Mouse (Mus musculus) MEL (cell line): ENCODE measurements at regions not wholly inside any gene's neighbourhood (a gene's known extent, or its start where the extent isn't known, plus 50 kb on each side); places are given as distances from the start of the nearest gene placed in this dataset.

ENCODE experiments used
- DNase-seq: peaks from one replicate; pipeline ENCODE4 v3.0.0; 2011; ENCODE audit warnings: low read depth, low spot score
- H3K27ac ChIP-seq: 2 replicates; pipeline ENCODE4 v1.5.1; 2012; ENCODE audit warnings: low read depth, mild to moderate bottlenecking, control low read depth, low read length, moderate library complexity; ENCODE audit not compliant: control insufficient read depth
- H3K27me3 ChIP-seq, 2 experiments: fragments of 150-350 bp in 1 of 2; sonication (generic) in 1 of 2; 2 replicates each; pipeline ENCODE4 v1.6.1; 2012; ENCODE audit warnings: low read length in 2 of 2, mild to moderate bottlenecking in 2 of 2, improper control_type of control experiment in 1 of 2, moderate library complexity in 1 of 2; ENCODE audit not compliant: insufficient read depth in 2 of 2, control insufficient read depth in 1 of 2
- H3K36me3 ChIP-seq, 2 experiments: 2 replicates each; pipeline ENCODE4 v1.6.1; 2012 to 2014; ENCODE audit warnings: low read length in 2 of 2, improper control_type of control experiment in 1 of 2, inconsistent platforms in 1 of 2, mild to moderate bottlenecking in 1 of 2; ENCODE audit not compliant: insufficient read depth in 2 of 2, control insufficient read depth in 1 of 2
- H3K4me1 ChIP-seq, 2 experiments: fragments of 150-350 bp in 1 of 2; sonication (generic) in 1 of 2; 2 replicates each; pipeline ENCODE4 v1.6.1; 2012; ENCODE audit warnings: low read length in 2 of 2, improper control_type of control experiment in 1 of 2, mild to moderate bottlenecking in 1 of 2; ENCODE audit not compliant: insufficient read depth in 2 of 2, control insufficient read depth in 1 of 2
- H3K4me3 ChIP-seq, 2 experiments: fragments of 150-350 bp in 1 of 2; sonication (generic) in 1 of 2; 2 replicates each; pipeline ENCODE4 v1.5.1; 2012; ENCODE audit warnings: low read depth in 2 of 2, low read length in 2 of 2, mild to moderate bottlenecking in 2 of 2, moderate library complexity in 2 of 2, control low read depth in 1 of 2, improper control_type of control experiment in 1 of 2; ENCODE audit not compliant: control insufficient read depth in 1 of 2, insufficient read depth in 1 of 2
- H3K79me2 ChIP-seq: 2 replicates; pipeline ENCODE4 v1.6.1; 2012; ENCODE audit warnings: mild to moderate bottlenecking, low read length, moderate library complexity; ENCODE audit not compliant: control insufficient read depth, poor library complexity, insufficient read depth
- H3K9ac ChIP-seq: 2 replicates; pipeline ENCODE4 v1.6.1; 2012; ENCODE audit warnings: low read depth, mild to moderate bottlenecking, control low read depth, low read length, moderate library complexity; ENCODE audit not compliant: control insufficient read depth, poor library complexity, severe bottlenecking
- H3K9me3 ChIP-seq: fragments of 150-350 bp; sonication (generic); replicated peaks from 2 replicates; pipeline ENCODE4 v1.6.1; 2012; ENCODE audit warnings: mild to moderate bottlenecking, low read length, improper control_type of control experiment, moderate library complexity; ENCODE audit not compliant: insufficient read depth
- CHD1 ChIP-seq: IDR thresholded peaks from 2 replicates; pipeline ENCODE4 v1.6.1; 2012; ENCODE audit warnings: low read depth, mild to moderate bottlenecking, inconsistent platforms, low read length, improper control_type of control experiment
- CHD2 ChIP-seq: IDR thresholded peaks from 2 replicates; pipeline ENCODE4 v1.6.1; 2011; ENCODE audit warnings: low read length, improper control_type of control experiment
- EP300 ChIP-seq, 2 experiments: IDR thresholded peaks; 2 replicates each; pipeline ENCODE4 v1.6.1; 2011; ENCODE audit warnings: improper control_type of control experiment in 2 of 2, low read length in 2 of 2, low read depth in 1 of 2, mild to moderate bottlenecking in 1 of 2
- ETS1 ChIP-seq: IDR thresholded peaks from 2 replicates; pipeline ENCODE4 v1.6.1; 2012; ENCODE audit warnings: low read depth, mild to moderate bottlenecking, inconsistent platforms, low read length, improper control_type of control experiment, moderate library complexity
- GABPA ChIP-seq: IDR thresholded peaks from 2 replicates; pipeline ENCODE4 v1.6.1; 2012; ENCODE audit warnings: low read depth, mild to moderate bottlenecking, inconsistent platforms, low read length, improper control_type of control experiment, moderate library complexity
- KAT2A ChIP-seq: conservative IDR thresholded peaks from 2 replicates; pipeline ENCODE4 v1.6.1; 2012; ENCODE audit warnings: low read depth, low read length, improper control_type of control experiment, inconsistent platforms
- MAX ChIP-seq: IDR thresholded peaks from 2 replicates; pipeline ENCODE4 v1.6.1; 2011; ENCODE audit warnings: low read length, improper control_type of control experiment
- MAZ ChIP-seq: IDR thresholded peaks from 2 replicates; pipeline ENCODE4 v1.6.1; 2012; ENCODE audit warnings: low read depth, mild to moderate bottlenecking, inconsistent platforms, low read length, improper control_type of control experiment
- MEF2A ChIP-seq: IDR thresholded peaks from 2 replicates; pipeline ENCODE4 v1.6.1; 2014; ENCODE audit warnings: low read depth, mild to moderate bottlenecking, inconsistent platforms, low read length, improper control_type of control experiment; ENCODE audit not compliant: poor library complexity, insufficient replicate concordance, severe bottlenecking; ENCODE audit errors: extremely low read depth
- NRF1 ChIP-seq: IDR thresholded peaks from 2 replicates; pipeline ENCODE4 v1.6.1; 2014; ENCODE audit warnings: low read depth, mild to moderate bottlenecking, inconsistent platforms, low read length, improper control_type of control experiment, moderate library complexity; ENCODE audit not compliant: poor library complexity, insufficient read depth, severe bottlenecking
- POLR2A ChIP-seq, 2 experiments: IDR thresholded peaks; 2 replicates each; pipeline ENCODE4 v1.6.1; 2011 to 2012; ENCODE audit warnings: low read length in 2 of 2, mild to moderate bottlenecking in 2 of 2, control low read depth in 1 of 2, improper control_type of control experiment in 1 of 2, low read depth in 1 of 2, moderate library complexity in 1 of 2; ENCODE audit not compliant: control insufficient read depth in 1 of 2, insufficient read depth in 1 of 2, poor library complexity in 1 of 2
- POLR2AphosphoS2 ChIP-seq: IDR thresholded peaks from 2 replicates; pipeline ENCODE4 v1.6.1; 2011; ENCODE audit warnings: low read length, improper control_type of control experiment
- POLR2AphosphoS5 ChIP-seq: IDR thresholded peaks from 2 replicates; pipeline ENCODE4 v1.6.1; 2012; ENCODE audit warnings: low read depth, borderline replicate concordance, mild to moderate bottlenecking, inconsistent platforms, low read length, moderate library complexity, mixed read lengths
- SMC3 ChIP-seq: IDR thresholded peaks from 2 replicates; pipeline ENCODE4 v1.6.1; 2011; ENCODE audit warnings: low read depth, low read length, improper control_type of control experiment
- TAL1 ChIP-seq: IDR thresholded peaks from 2 replicates; pipeline ENCODE4 v1.6.1; 2012; ENCODE audit warnings: mild to moderate bottlenecking, inconsistent platforms, low read length, moderate library complexity, mixed read lengths
- ZMIZ1 ChIP-seq: IDR thresholded peaks from 2 replicates; pipeline ENCODE4 v1.6.1; 2012; ENCODE audit warnings: low read depth, mild to moderate bottlenecking, inconsistent platforms, low read length, improper control_type of control experiment, moderate library complexity

DNA sequence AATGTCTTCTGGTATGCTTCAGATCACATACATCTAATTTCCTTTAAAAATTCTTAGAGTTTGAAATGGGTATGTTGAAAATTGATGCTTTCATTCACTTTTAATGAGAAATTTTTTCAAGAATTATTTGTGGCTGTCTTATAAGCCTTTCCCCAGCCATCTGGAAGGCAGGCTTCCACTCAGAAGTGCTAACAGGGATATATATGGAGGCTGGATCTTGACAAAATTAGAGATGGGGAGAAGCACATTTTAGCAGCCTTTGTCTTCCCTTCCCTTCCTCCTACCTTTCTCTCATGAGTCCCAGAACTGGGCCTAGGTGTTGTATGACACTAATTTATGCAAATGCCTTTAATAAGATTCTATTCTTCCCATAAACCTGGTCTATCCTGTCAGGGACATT, 1387.8 kb upstream of the Lrrc6 start:
- H3K4me3 ChIP-seq, result no peak overlapping the region
- H3K9ac ChIP-seq, result no peak overlapping the region
- no peaks in the 10 kb centered on the region for H3K9me3 ChIP-seq
- no peaks in the 10 kb centered on the region for H3K27me3 ChIP-seq
- H3K27ac ChIP-seq, result no peak overlapping the region
- TF ChIP-seq CHD1 (no peak), MAX (no peak), POLR2A (IDR thresholded peaks at IDR 0.05; ENCODE audit: control insufficient read depth in 1 of 2, insufficient read depth in 1 of 2, low read depth in 1 of 2, low read length in 2 of 2, poor library complexity in 1 of 2) (no peak), POLR2AphosphoS2 (no peak), KAT2A (no peak), SMC3 (no peak), MAZ (no peak), GABPA (no peak), POLR2AphosphoS5 (no peak), TAL1 (no peak), NRF1 (no peak), ETS1 (no peak), ZMIZ1 (no peak), EP300 (IDR thresholded peaks at IDR 0.05; ENCODE audit: low read depth in 1 of 2, low read length in 2 of 2) (no peak)
- DNase-seq, result no peak
- no peaks in the 10 kb centered on the region for H3K79me2 ChIP-seq
- no peaks in the 10 kb centered on the region for H3K4me1 ChIP-seq
- no peaks in the 10 kb centered on the region for H3K36me3 ChIP-seq

DNA sequence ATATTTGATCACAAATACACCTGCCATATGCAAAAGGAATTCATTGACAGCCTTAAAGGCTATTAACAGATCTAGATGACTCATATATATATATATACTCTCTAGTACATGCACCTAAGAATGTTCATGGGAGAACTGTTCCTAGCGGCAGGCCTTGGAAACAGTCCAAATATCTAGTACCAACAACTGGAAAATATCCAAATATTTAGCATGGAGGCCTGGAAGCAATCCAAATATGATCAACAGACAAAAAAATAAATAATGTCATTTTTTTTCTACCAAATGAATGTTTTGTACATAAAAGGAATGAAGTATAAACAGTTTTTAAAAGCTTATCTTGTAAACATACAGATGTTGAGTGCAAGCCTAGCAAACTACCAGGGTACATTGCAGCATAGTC, 1354.6 kb upstream of the Lrrc6 start:
- no peak for TF ChIP-seq POLR2AphosphoS2
- no peak for TF ChIP-seq CHD2
- TF ChIP-seq, all 39 proteins: peak for 0

DNA sequence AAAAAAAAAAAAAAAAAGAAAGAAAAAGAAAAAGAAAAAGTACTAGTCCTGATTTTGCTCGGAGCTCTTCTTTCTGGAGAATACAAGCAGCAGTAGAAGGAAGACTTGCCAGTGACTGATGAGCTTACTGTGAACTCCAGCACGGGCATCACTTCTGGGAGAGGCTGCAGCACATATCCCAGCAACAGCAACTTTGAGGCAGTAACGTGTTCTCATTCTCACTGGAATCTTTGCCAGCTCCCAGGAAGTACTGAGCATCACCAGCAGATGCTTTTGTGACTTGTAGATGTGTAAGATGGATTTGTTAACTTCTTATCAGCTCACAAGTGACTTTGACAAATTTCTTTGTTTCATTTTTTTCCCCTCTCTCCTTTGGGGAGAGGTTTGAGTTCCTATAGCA, 1349.4 kb upstream of the Lrrc6 start:
- no peaks in the 10 kb centered on the region for H3K27me3 ChIP-seq
- H3K4me3 ChIP-seq, result no peak overlapping the region
- no peaks in the 10 kb centered on the region for H3K79me2 ChIP-seq
- no peaks in the 10 kb centered on the region for H3K9me3 ChIP-seq
- no peak for DNase-seq
- no peaks in the 10 kb centered on the region for H3K36me3 ChIP-seq
- H3K27ac ChIP-seq, result no peak overlapping the region
- H3K9ac ChIP-seq, result no peak overlapping the region
- H3K4me1 ChIP-seq, result no peaks in the 10 kb centered on the region
- TF ChIP-seq MEF2A, result no peak
- TF ChIP-seq, all 39 proteins: peak for 0

More for the DNA sequence above, 1354.6 kb upstream of the Lrrc6 start:
- DNase-seq, result no peak
- Histone ChIP-seq H3K9me3 (no peaks in the 10 kb centered on the region), H3K4me3 (no peak overlapping the region), H3K79me2 (no peaks in the 10 kb centered on the region), H3K9ac (no peak overlapping the region), H3K27me3 (no peaks in the 10 kb centered on the region), H3K36me3 (no peaks in the 10 kb centered on the region), H3K4me1 (no peaks in the 10 kb centered on the region), H3K27ac (no peak overlapping the region)
